Mouse (Mus musculus) megakaryocyte-erythroid progenitor cell, adult 5-6 weeks (primary cell): ENCODE measurements around the gene Col4a2. TPM values are rescaled to one million over a fixed set of nuclear protein-coding genes. Genes with fewer than 3 reads are reported as not detected.

Experiments used
- ATAC-seq: replicated peaks from 2 replicates; pipeline ENCODE4 v1.8.0; 2016; ENCODE audit warnings: mild to moderate bottlenecking, inconsistent platforms; ENCODE audit not compliant: severe bottlenecking, poor library complexity, low FRiP score, low TSS enrichment
- total RNA-seq, 2 experiments: library from RNA; stranded (forward) in 1 of 2; stranded (reverse) in 1 of 2; fragments of 200-1000, 215-1000 nt in 1 of 2; fragments of >200 nt in 1 of 2; fragmentation: Nextera tagmentation in 1 of 2; gene quantifications; 2 replicates each; pipeline ENCODE4 v1.2.3; 2014 to 2017

Gene Col4a2
- total RNA-seq, 2 experiments from 2014 or later, result 0.35 to 0.56 TPM

GRCm38 (mm10) chr8:11290533-11290932, 22.1 kb upstream of the Col4a2 start:
- ATAC-seq, result no peak

- ATAC-seq, result no peak
Measured at GRCm38 (mm10) chr8:11292611-11293010, 20.0 kb upstream of the Col4a2 start.

DNA sequence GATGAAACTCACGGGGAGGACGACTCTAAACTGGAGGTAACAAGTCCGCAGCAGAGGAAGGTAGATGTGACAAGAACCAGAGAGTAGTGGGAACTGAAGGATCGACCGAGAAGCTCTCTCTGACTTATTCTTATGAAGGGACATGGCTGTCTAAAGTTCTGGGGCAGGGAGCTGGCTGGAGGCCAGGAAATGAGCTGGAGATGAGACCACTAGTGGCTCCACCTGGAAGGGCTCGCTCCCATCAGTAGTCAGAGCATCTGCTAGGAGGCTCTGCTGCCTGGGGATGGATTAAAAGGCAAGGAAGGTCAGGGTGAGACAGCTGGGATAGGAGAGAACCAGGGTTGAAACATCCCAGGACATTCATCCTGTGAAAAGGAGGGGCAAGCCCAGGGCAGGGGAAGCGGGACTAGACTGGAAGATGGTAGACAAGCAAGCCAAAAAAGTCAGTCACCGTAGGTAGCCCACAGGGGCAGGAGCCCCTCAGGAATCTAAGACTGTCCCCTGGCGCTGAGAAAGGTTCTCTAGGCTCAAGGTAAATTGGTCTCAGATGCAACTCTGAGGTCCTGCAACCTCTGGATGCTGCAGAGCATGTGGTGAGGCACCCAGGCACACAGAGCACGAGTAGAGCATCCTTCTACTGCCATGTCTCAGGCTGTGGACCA, 16.2 kb upstream of the Col4a2 start:
- ATAC-seq, result no peak

GRCm38 (mm10) chr8:11297141-11297838, 15.3 kb upstream of the Col4a2 start:
- no peak for ATAC-seq

DNA sequence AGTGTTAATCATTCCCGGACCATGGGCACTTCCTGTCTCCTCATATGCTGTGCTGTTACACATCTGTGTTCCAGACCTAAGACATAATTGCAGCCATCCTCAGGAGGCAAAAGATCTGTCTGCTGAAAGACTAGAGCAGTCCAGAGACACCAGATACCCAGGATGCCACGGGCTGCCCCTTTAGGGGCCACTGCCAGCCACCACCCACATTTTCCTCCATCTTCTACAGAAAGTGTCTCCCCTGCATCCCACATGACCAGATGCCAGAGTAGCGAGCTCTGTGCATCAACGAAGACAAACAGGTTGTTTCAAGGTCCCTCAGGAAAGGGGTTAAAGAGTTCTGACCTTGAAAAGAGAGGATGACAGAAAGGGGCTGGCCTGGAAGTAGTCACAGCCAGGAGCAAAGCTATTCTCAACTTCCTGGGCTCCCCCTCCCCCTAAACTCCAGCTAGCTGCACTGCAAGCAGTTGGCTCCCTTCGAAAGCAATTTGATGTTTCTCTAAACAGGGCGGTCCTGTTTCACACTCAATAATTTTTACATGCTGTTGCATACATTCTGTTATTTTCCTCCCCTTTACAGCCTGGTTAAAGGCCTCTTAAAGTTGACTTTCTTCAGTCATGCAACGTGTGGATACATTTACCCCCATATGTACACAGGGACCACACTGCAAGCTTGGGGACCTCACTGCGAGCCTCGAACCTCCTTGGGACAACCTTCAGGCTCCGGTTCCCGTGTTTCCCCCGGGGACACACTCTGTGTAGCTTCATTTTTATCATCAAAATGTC, 13.9 kb upstream of the Col4a2 start:
- ATAC-seq, result no peak

DNA sequence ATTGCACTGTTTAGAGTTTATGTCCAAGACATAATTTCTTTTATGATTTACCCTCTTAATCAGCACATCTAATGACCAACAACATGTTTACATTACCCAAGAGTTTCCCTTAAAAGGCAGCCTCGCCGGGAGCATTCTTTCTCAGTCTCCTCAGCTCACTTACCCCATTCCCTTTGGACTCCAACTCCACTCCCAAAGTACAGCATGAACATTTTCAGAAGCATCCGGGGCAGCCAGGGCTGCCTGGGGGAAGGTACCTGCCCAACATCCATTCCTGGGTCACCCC, 13.3 kb upstream of the Col4a2 start:
- ATAC-seq, result no peak

- ATAC-seq, result no peak
Measured at GRCm38 (mm10) chr8:11300436-11300835, 12.2 kb upstream of the Col4a2 start.

- no peak for ATAC-seq
Measured at GRCm38 (mm10) chr8:11304027-11304601, 8.5 kb upstream of the Col4a2 start.

GRCm38 (mm10) chr8:11305539-11305938, 7.1 kb upstream of the Col4a2 start:
- ATAC-seq, result no peak

- ATAC-seq, result no peak
Measured at GRCm38 (mm10) chr8:11307451-11307850, 5.2 kb upstream of the Col4a2 start.

DNA sequence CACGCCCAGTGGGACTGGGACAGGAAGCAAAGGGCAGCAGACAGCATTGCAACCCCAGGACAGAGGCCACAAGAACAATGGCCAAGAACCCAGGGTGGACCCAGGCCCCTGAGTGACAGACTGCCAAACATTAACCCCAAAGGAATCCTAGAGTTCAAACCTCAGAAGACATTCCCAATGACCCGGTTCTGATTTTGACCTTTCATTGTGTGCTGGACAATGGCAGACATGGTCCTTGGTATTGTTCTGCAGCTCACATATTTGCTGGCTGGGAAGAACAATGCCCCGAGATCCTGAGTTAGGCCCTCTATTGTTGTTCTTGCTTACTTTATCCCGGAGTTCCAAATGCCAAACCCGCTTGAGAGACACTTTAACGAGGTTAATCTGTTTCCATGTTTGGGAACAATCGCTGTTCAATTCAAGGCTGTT, 4.0 kb upstream of the Col4a2 start:
- no peak for ATAC-seq

- ATAC-seq, result no peak
Measured at GRCm38 (mm10) chr8:11309226-11309625, 3.4 kb upstream of the Col4a2 start.

- ATAC-seq, result no peak
Measured at GRCm38 (mm10) chr8:11310049-11310448, 2.6 kb upstream of the Col4a2 start.

GRCm38 (mm10) chr8:11311681-11312348, 790 bp upstream of the Col4a2 start:
- no peak for ATAC-seq

- no peak for ATAC-seq
Measured at GRCm38 (mm10) chr8:11313176-11314111, 839 bp downstream of the Col4a2 start.

GRCm38 (mm10) chr8:11314613-11315012, 2.0 kb downstream of the Col4a2 start:
- no peak for ATAC-seq

GRCm38 (mm10) chr8:11315179-11315943, 2.8 kb downstream of the Col4a2 start:
- no peak for ATAC-seq

DNA sequence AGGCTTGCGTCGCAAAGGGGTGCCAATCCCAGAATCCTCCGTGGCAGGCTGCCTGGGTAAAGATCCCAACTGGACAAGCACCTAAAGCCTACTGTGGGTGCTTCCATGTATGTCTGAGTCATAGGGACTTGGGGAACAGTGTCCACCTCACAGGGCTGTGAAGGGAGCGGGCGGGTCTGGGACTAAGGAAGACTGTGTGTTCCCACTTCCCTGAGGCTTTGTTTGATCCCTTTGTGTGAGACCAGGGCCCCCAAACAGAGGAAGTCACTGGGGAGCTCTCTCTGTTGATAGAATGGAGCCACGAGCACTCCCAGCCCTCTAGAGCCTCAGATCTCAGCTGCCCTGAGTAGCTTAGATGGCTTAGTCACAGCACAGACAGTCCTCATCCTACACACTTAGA, 3.5 kb downstream of the Col4a2 start:
- ATAC-seq, result no peak
